Mouse (Mus musculus) layer of hippocampus, postnatal 36 days (tissue): ENCODE results near the gene Slc22a7. TPM values are rescaled to one million over a fixed set of nuclear protein-coding genes. Genes with fewer than 3 reads are reported as not detected.

Source experiments
- DNase-seq, 2 experiments: peaks; one replicate each; pipeline ENCODE4 v3.0.0; 2022
- total RNA-seq, 2 experiments: library from RNA; stranded (reverse); gene quantifications; 2 replicates each; pipeline ENCODE4 v1.2.3; 2021

Slc22a7 gene
- total RNA-seq, 2 experiments from 2014 or later = 0.30 TPM; not detected in 1

DNA sequence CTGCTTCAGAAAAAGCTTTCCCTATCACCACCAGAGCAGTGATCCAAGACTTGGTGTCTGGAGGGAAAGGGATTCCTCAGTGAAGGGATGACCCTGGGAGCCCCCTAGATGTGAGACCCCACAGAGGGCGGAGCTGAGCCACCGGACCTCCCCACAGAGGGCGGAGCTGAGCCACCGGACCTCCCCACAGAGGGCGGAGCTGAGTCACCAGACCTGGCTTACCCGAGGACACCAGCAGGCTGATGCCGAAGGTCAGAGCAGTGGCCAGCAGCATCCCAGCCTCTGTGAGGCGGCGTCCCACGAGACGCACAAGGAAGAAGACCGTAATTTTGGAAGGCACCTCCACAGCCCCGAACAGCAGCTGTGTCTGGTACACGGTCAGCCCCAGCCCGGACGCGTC lies 4.6 kb downstream of the Slc22a7 start:
- peak in 1 of 2 experiments; percentile 12 for DNase-seq

DNA sequence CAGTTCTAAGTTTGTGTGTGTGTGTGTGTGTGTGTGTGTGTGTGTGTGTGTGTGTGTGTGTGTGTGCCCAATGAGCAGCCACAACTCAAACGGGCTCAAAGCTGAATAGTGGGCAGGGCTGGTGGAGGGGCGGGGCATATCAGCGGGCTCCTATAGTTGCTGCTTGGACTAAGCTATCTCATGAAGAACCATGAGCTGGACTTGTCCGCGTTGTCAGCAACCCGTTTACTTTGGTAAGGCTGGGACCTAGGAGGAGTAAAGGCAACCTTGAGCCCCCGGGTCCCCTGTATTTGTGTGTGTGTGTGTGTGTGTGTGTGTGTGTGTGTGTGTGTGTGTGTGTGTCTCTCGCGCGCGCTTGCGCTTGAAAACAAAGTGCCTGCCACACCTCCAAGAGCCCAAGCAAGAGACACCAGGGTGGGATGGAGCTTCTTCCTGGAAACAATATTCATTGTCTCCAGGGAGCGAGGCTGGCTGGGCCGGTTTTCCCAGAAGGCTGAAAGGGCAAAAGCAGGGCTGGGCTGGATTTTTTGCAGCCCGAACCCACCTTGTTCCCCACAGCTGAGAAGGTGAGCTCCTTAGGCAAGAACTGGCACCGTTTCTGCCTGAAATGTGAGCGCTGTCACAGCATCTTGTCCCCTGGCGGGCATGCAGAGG lies 9.4 kb downstream of the Slc22a7 start, which contains the start of gene Crip3:
Crip3 (plus strand) TSS at position 166 of the 654 bp plus-strand sequence.
- peak in 1 of 2 experiments; percentile 2 for DNase-seq

DNA sequence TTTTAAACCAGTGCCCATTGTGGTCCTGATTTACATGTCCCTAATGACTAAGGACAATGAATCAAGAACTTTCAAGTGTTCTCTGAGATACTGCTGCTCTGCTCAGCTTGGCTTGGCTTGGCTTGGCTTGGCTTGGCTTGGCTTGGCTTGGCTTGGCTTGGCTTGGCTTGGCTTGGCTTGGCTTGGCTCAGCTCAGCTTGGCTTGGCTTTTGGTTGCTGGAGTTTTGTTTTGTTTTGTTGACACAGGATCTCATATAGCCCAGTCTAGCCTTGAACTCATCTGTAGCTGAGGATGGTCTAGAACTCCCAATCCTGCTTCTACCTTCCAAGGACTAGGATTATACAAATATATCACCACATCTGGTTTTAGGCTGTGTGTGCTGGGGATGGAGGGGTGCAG lies 11.8 kb downstream of the Slc22a7 start:
- DNase-seq = peak in 1 of 2 experiments; percentile 11

DNA sequence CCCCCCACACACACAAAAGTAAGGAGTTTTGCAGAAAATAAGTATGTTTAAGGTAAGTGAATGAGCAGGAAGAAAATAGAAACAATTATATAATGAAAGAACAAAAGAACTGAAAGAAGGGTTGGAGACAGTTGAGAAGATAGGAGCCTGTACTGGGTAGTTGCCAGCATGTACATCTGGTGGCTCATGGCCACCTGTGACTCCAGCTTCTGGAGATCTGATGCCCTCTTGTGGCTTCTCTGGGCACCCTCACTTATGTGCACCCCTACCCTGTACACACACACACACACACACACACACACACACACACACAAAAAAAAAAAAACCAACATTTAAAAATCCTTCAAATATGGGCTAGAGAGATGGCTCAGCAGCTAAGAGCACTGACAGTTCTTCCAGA lies 18.5 kb downstream of the Slc22a7 start:
- no peak for DNase-seq

DNA sequence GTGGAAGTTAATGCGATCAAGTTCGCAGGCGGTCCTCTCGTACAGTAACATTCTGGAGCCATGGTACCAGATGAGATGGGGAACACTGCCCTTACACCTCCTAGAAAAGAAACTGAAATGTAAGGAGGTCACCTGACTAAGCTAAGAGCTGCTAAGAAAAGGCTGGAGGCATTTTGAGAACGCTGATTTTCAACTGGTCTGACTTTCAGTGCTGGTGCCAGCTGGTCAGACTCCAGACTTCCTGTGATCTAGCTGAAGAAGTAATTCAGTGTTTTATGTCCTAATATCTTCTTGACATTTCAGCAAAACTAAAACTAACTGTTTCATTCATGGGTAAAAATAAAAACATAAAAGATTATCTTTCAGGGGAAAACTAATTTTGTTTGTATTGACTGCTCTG lies 19.6 kb downstream of the Slc22a7 start:
- DNase-seq = no peak

DNA sequence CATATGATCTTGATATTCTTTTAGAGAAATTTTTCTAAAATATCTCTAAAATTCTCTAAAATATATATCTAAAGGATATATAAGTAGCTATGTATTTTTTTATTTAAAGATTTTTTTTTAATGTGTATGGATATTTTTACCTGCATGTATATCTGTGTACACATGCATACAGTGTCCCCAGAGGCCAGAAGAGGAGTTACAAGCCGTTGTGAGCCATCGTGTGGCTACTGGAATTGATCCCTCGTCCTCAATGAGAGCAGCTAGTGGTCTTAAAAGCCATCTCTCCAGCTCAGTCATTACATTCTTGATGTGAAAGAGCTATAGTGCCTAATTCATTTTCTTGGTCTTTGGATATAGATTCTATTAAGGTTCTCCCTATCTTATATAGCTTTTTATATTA lies 29.8 kb downstream of the Slc22a7 start:
- no peak for DNase-seq

DNA sequence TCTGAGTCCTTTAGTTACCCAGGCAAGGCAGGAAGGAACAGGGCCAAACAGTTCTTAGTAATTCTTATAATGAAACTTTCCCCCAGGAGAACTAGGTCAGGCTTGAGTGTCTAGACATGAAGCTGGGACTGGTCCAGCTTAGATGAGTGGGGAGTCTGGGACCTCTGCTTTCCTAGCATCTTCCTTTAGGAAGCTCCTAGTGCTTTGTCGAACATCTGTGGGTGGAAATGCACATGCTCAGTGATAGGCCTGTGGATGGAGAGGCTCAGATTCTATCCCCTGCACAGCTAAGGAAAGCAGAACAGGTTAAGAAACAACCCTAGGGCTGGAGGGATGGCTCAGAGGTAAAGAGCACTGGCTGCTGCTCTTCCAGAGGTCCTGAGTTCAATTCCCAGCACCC lies 43.6 kb downstream of the Slc22a7 start:
- no peak for DNase-seq

DNA sequence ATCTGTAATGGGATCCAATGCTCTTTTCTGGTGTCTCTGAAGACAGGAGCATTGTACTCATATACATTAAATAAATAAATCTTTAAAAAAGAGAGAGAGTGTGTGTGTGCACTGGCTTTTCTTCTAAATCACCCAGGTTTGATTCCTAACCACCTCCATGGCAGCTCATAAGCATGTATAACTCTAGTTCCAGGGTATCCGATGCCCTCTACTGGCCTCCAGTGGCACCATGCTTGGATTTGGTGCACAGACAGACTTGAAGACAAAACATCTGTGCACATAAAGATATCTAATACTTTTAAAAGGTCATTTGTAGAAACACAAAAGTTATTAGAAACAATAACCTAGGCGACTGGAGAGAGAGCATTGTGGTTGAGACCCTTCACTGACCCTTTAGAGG lies 45.2 kb downstream of the Slc22a7 start:
- DNase-seq = peak in 1 of 2 experiments; percentile 11

DNA sequence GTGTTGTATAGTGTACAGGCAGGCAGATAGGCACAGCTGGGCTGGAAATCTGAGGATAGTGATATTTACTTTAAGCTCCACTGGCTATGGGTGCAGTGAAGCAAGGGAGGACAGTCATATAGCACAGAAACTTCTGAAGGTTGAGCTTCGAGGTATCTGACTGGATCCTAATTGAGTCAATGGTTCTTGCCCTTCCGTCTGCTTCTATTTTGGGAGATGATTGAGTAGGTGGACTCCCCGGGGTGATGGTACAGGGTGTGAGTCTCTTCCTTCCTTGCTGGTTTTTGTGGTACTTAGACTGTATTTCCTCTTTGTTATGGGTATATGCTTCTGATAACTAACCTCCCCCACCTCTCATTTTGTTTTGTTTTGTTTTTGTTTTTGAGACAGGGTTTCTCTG lies 50.1 kb downstream of the Slc22a7 start:
- no peak for DNase-seq

DNA sequence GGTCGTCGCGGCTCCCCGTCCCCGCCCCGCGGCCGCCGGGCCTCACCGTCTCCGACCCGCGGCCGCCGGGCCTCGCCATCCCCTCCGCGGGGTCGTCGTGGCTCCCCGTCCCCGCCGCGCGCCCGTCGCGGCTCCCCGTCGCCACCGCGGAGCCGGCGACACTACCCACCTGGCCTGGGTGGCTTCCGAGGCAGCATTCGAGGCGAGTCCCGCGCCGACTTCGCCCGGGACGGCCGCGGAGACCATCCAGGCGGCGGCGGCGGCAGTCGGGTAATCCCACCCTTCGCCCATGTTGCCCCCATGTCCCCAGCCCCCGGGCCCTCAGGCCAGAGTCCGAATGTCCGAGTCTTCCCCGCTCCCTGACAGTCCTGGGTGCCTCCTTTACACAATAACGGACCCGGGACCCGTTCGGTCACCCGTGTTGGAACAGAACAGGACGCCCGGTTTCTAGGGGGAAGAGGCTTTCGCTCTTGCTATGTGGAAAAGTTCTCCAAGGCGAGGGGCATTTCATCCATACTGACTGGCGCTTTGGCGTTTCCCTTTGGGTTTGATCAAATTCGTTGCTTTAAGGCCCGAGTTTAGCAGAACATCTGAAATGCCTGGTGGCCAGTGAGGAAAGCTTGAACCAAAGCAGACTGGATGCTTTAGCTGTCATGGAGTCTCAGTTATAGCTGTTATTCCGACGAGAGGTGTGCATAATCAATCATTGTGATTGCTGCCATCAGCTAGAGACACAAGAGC lies 54.0 kb downstream of the Slc22a7 start:
- DNase-seq = peak; percentile 19 to 32

DNA sequence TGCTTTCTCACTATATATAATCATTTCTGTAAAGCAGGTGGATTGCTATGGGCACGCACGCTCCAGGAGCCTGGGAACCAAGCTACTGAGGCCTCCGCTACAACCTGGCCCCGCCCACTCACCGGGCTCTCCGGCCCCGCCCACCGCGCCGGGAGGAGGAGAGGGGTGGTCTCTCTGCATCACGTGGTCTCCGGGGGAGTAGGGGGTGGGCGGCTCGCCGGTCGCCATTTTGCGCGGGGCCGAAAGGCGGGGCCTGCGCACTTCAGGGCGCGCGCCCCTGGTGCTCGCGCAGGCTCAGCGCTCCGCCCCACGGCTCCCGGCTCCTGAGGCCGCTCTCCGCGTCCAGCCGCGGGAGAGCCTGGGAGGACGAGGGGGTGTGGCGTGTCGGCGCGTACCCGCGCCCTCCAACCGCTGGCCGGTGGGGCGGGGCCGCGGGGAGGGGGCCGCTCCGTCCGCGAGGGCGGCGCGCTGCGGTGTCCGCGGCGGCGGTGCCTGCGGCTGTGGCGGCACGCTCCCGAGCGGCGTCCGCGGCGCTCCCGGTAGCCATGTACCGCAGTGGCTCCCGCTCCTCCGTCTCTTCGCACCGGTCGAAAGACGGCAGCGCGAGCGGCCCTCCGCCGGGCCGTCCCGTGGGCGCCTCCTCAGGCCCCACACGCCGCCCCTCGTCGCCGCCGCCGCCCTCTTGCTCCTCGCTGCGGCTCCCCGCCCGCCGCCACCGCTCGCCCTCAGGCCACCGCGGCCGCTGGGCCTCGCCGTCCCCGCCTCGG lies 54.8 kb downstream of the Slc22a7 start, which contains the start of gene Zfp318:
Zfp318 (plus strand) TSS at position 438 of the 767 bp plus-strand sequence.
- peak; percentile 98 to 99 for DNase-seq

Other genes with a start within 250 kb of the Slc22a7 start
- gene Polh, start 235.8 kb downstream of the Slc22a7 start, total RNA-seq = 1 to 10 TPM; 5.5 to 5.8 TPM
- 10 to 100 TPM; 47.9 to 49.7 TPM for gene Xpo5, start 235.7 kb downstream of the Slc22a7 start, total RNA-seq
- 10 to 100 TPM; 34.5 to 35.1 TPM for gene Polr1c, start 190.4 kb downstream of the Slc22a7 start, total RNA-seq
- 10 to 100 TPM; 78.7 to 92.4 TPM for gene Yipf3, start 190.4 kb downstream of the Slc22a7 start, total RNA-seq
- gene Lrrc73, start 184.9 kb downstream of the Slc22a7 start, total RNA-seq = 10 to 100 TPM; 60.4 to 63.5 TPM
- 10 to 100 TPM; 50.4 to 72.7 TPM for gene Tjap1, start 155.4 kb downstream of the Slc22a7 start, total RNA-seq
- 10 to 100 TPM; 46.9 to 52.4 TPM for gene Dlk2, start 141.0 kb downstream of the Slc22a7 start, total RNA-seq
- gene Abcc10, start 110.1 kb downstream of the Slc22a7 start, total RNA-seq = 1 to 10 TPM; 8.2 to 9.0 TPM
- gene Zfp318, start 54.7 kb downstream of the Slc22a7 start, total RNA-seq = 10 to 100 TPM; 56.3 to 60.0 TPM
- gene Crip3, start 9.5 kb downstream of the Slc22a7 start, total RNA-seq = 1 to 10 TPM; 8.1 to 8.4 TPM
- gene Ttbk1, start 49.2 kb upstream of the Slc22a7 start, total RNA-seq = 100 to 1,000 TPM; 114 to 118 TPM
- 1 to 10 TPM; 4.9 to 7.1 TPM for gene Dnph1, start 58.3 kb upstream of the Slc22a7 start, total RNA-seq
- 10 to 100 TPM; 56.0 to 59.4 TPM for gene Cul9, start 107.9 kb upstream of the Slc22a7 start, total RNA-seq
- 10 to 100 TPM; 82.3 to 83.6 TPM for gene Srf, start 117.7 kb upstream of the Slc22a7 start, total RNA-seq
- gene Ptk7, start 191.0 kb upstream of the Slc22a7 start, total RNA-seq = 1 to 10 TPM; 8.5 to 9.6 TPM
- 10 to 100 TPM; 19.0 to 19.7 TPM for gene Klc4, start 207.6 kb upstream of the Slc22a7 start, total RNA-seq
- gene Mrpl2, start 207.8 kb upstream of the Slc22a7 start, total RNA-seq = 10 to 100 TPM; 45.3 to 50.7 TPM
- 10 to 100 TPM; 18.4 to 20.0 TPM for gene Cul7, start 211.9 kb upstream of the Slc22a7 start, total RNA-seq
- gene Rrp36, start 235.9 kb upstream of the Slc22a7 start, total RNA-seq = 10 to 100 TPM; 14.5 to 15.4 TPM
- 100 to 1,000 TPM in 1 of 2 experiments, 10 to 100 TPM in 1; 97.6 to 100 TPM for gene Mea1, start 240.3 kb upstream of the Slc22a7 start, total RNA-seq
- 100 to 1,000 TPM; 166 to 167 TPM for gene Klhdc3, start 242.5 kb upstream of the Slc22a7 start, total RNA-seq